Mouse (Mus musculus) adipocyte (in vitro differentiated cells): ENCODE data around the gene Itpr2.

ENCODE experiments used
- DNase-seq: peaks from one replicate; pipeline ENCODE4 v3.0.0-alpha.2; 2016; ENCODE audit warnings: low spot score

The Itpr2 gene

DNA sequence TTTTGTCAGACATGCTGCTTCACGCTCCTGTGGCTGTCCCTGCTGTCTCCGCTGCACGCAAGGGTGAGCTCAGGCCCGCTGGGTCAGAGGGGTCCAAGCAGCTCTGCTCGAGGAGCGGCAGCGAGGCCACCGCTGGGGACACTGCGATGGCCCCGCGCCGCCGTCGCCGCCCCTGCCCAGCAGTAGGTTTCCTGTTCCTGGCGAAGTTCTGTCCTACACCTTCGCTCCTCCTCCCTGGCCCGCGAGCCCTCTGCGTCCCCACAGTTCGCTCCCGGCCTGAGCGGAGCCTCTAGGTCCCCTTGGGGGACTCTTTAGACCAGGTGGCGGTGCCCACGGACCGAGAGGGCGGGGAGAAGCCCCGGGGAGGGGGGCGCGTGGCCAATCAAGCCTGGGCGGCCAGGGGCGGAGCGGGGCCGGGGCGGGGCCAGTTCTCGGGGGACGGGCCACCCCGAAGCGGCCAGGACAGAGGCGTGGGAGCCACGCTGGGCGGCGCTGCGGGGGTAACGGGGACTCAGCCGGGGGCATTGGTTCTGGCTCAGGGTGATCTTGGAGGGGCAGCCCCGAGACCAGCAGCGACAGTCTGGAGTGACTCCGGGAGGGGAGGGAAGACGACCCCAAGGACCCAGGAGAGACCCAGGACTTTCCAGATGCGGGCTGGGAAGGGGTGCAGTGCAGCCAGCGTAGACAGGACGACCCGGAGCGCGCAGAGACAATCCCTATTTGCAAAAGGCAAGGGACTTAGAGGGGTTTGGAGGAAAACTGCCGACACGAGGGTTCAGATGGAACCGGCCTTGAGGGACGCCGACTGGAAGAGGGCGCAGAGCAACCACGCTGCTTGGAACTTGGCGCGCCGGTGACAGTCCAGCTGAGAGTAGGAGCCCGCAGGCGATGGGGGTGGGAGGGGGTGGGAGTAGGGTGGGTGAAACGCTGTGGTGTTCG, at the start of gene Itpr2:
Gene Itpr2, minus strand, starts transcription at position 358 of the 939 bp plus-strand sequence.
- DNase-seq = peak; percentile 71

DNA sequence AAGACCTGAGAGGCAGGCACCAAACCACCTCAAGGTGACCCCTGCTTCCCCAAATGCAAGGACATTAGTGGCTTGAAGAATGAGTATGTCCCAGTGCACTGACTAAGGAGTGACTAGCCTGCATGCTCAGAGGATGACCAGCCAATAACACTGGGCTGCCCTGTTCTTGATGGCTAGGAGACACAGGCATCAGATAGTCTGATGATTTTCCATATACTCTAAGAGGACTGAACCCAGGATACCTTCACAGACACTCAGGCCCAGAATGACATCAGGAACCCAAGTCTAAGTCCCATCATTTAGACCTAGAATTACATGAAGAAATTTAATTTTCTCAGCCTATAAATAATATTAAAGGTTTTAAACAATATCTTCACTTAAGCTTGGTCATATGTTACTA, 49.3 kb upstream of the Itpr2 start:
- no peak for DNase-seq

DNA sequence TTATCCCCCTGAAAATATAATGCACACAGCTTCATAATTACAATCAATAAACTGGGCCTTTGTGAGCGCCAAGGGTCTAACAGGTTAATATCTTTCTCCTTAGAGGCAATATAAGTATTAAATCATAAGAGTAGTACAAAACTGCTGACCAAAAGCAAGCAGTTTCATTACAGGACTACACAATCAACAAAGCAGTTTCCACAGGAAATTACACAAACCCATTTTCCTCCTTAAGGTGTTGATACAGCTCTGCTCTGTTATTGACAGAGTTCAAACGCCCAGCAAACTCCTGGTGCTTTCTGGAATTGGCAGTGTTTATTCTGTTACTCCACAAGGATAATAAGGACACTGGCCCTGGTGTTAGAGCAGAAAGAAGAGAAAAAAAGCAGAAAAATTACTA, 48.4 kb upstream of the Itpr2 start:
- DNase-seq = no peak

DNA sequence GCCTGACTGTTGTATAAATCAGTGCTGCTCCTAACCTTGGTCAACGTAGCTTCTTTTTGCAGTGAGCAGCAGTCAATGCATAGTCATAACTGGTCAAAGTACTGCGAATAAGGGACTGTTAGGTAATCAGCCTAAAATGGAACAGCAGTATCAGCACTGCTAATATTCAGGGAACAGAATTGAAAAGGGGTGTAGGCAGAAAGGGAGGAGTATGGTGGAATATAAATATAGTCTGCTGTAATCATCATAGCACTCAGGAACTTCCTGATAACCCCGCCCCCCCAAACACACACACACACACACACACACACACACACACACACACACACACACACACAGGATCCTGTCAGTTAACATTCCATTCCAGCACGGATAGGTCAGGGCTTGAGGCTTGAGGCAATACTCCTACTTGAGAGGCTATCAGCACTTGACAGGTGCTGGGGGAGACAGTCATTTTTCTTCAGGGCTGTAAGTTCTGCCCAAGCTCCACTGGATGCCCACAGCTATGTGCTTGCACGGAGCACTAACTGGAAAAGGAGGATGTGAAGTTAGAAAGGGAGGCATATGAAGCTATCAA, 43.4 kb upstream of the Itpr2 start:
- no peak for DNase-seq

DNA sequence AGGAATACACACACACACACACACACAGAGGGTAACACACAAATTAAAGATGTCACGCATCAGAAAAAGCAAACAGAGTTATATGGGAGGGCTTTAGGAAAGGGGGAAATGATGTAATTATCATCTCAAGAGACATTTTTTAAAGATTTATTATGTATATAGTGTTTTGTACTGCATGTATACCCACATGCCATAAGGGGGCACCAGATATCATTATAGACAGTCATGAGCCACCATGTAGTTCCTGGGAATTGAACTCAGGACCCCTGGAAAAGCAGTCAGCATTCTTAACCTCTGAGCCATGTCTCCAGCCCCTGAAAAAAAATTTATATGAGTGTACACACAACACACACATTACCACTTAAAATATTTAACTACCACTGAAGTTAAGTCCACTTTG, 42.6 kb upstream of the Itpr2 start:
- no peak for DNase-seq

DNA sequence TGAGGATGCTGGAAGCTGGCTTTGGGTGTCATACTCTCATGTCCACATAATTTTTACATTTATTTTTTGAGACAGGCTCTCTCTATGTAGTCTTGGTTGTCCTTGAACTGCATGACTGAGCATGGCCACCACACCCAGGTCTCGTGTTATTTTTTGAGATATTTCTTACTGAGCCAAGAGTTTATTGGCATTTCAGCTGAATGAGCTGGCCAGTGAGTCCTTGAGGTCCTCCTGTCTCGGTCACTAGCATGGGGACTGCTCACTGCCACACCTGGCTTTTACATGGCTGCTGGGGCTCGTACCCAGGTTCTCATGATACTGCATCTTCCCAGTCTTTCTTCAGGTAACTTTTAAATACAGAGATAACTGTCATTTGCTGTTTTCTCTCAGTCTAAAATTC, 38.4 kb upstream of the Itpr2 start:
- no peak for DNase-seq

DNA sequence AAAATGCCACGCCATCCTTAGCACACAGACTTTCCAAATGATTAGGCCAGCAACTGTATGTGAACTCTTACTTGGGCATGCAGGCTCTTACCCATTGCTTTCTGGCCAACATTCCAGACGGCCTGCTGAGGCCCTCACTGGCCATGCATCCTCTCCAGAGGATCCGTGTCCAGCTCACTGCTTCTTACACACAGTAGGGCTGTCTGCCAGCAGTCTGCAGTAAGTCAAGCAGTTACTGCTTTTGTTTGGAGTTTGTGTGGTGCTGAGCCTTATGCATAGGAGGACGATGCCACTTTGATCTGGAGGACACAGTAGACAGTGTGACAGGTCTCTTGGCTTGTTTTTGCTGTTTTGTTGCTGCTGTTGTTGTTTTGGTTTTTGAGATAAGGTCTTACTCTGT, 36.6 kb upstream of the Itpr2 start:
- no peak for DNase-seq

DNA sequence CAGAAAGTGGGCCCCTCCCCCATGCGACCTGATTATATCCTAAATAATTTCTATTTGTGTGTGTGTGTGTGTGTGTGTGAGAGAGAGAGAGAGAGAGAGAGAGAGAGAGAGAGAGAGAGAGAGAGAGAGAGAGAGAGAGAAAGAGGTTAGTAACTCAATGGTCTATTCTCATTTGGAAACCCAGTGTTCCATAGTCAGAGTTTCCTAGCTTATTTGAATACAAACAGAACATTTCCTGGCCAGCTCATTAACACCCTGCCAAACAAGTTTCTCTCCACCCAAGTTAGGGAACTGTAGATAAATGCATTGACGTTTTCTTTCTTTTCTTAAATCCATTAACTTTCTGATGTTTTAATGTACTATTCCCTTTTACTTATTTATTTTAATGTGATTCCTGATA, 36.0 kb upstream of the Itpr2 start:
- DNase-seq = no peak

DNA sequence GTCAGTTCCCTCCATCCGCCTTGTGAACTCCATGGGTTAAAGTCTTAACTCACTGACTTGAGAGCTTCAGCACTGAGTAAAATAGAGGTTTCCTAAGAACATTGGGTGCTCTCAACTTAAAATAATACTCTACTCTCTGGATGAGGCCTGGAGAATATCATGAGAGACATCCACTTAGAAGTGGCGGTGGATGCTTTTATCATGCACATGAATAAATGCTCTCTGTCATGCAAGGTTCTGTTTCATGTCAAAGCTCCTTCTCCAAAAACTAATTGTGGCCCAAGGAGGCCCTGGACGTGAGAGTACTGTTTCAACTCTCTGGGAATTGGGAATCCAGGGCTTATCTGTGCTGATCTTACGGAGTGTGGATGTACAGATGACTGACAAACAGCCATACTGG, 35.1 kb upstream of the Itpr2 start:
- no peak for DNase-seq

DNA sequence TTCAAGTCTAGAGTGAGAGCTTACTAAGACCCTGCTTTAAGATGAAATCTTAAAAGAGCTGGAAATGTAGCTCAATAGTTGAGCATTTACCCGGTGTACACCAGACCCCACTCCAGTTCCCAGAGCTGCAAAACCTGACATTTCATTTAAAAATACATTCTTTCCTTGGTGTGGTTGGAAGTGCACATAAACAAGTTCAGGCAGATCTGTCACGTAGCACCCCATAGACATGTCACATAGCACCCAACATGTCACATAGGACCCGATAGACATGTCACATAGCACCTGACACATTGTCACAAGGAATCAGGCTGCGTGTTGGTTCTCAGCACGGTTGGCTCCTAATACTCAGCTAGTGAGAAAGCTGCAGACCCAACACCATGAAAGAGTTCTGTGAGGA, 33.5 kb upstream of the Itpr2 start:
- no peak for DNase-seq

DNA sequence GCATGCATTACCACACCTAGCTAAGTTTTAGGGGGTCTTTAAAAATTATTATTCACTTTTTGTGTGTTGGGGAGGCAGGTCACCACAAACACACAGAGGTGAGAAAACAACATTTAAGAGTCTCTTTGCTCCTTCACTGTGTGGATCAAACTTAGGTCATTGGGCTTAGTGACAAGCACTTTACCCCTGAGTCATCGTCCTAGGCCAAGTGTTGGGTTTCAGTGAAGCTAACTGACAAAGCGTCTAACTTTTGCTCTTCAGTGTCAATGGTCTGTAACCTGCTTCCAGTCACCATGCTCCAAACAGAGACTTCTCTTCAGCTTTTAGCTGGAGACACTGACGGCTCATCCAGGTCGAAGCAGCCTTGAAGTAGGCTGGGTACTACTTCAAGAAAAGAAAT, 31.1 kb upstream of the Itpr2 start:
- DNase-seq = no peak

DNA sequence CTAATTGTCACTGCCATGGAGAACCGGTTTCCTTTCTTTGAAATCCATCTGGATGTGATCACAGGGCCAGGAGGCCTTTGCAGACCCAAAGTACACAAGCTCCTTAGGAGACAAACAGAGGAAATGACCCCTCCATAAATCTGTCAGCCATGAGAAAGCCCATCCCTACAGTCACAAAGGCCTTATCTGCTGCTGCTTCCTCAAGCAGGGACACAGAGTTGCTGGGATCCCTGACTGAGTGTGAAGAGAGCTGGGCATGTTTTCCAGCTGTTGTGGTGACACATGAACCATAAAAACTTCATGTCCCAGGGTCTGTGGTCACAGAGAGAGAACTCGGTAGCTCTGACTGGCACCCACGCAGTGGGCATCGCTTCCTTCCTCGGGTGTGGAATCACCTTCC, 28.7 kb upstream of the Itpr2 start:
- no peak for DNase-seq

DNA sequence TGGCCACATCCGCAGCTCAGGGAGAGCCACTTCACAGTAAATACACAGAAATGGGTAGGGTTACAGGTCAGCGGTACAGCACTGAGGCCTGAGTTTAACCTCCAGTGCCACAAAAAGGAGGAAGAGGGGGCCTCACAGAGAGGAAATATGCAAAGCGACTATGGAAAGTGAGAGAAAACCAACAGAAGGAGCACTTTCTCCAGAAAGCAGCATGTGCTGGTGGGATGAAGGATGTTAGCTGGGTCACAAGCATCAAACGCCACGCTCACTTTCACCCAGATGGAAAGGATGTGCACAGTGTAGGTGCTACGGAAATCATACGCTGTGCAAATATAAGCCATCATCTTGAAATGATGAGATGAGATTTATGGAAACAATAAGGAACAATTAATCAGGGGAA, 28.3 kb upstream of the Itpr2 start:
- no peak for DNase-seq

DNA sequence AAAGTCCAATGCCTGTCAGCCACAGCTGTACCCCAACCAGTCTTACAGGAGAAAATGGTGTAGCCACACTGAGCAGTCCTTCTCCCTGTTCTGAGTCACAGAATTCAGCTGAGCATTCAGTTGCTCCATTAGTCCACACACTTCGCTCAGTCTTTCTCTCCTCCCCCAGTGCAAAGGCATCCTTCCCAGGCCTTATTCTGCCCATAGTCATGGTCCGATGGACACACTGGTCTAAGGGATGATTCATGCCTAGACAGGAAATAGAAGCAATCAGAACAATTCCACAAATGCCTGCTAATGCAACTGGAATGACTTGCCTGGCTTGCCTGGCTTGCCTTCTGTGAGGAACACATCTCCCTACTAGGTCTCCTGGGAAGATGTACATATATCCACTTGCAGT, 25.5 kb upstream of the Itpr2 start:
- no peak for DNase-seq

DNA sequence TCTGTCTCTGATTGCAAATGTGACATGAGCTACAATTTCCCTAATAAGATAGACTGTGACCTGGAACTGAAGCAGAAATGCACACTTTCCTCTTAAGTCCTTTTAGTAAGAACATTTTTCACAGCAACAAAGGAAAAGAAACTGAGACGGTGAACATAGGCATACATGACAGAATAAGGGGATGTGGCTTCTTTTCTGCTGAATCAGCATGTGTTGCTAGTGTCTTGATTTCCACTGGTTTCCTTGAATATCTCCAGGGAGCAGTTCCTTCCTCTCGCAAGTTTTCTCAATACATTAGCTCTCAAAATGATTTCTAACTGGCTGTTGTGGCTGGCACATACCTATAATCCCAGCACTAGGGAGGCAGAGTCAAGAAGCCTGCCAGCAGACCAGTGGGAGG, 23.5 kb upstream of the Itpr2 start:
- DNase-seq = no peak

DNA sequence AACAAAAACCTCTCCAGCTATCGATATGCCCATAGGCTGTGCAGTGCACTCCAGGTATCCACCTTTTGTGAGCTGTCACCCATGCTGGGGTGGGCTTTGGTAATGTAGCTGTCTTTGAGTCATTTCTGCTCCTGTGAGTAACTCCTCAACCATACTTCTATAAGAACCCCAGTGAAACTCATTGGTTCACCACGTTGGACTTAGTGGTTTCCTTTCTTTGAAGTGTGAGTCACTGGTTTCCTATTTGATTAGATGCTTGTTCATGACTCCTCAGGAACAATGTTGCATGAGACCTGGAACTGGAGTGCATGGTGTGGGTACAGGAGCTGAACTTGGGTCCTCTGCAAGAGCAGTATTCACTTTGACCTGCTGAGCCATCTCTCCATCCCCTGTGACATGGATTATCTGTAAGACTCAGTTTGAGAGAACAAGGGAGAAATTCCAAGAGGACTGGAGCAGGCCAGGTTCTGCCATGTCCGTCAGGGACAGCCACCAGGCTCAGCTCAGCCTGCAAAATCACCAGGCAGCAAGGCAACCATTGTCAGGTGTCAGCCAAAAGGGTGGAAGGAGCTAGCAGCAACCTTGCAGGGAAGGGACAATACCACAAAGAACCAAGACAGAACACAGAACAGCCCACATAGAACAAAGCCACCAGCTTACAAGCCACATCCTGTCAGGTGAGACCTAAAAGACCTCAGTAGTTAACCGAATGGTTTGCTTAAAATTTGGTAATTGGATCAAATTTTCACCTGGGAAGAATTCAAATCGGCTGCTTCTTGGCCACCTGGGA, 19.6 kb upstream of the Itpr2 start:
- DNase-seq = no peak

DNA sequence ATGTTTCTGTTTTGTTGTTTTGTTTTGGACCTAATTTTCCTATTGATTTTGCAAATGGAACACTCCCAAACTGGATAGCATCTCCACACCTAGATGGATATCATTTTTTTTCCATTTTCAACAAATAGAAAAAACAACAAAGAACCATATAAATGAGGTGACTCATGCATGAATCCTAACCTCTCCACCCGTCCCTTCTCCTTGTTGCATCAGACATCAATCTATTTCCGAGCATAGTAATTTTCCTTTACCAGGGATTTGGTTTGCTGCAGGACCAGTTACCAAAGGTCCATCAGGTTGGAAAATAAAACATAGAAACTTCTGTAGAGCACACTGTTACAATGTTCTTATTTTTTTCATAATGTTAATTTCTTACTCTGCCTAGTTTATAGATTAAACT, 17.0 kb upstream of the Itpr2 start:
- no peak for DNase-seq

DNA sequence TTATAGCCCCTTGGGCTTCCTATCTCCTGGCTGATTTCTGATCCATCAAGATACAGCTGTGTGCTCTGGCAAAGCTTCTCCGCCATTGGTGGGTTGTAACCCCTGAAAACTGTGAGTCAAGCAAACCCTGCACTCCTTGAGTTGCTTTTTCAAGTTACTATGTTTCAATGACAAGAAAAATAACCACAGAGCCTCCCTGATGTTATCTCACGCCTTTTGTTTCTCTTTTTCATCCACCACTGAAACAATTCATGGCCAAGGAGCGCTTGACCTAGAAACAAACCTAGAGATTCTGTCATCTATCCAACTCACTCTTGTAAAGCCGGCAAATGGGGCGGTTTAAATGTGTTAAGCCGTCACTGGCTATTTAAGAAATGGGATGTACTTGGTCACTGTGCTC, 13.9 kb upstream of the Itpr2 start:
- no peak for DNase-seq

DNA sequence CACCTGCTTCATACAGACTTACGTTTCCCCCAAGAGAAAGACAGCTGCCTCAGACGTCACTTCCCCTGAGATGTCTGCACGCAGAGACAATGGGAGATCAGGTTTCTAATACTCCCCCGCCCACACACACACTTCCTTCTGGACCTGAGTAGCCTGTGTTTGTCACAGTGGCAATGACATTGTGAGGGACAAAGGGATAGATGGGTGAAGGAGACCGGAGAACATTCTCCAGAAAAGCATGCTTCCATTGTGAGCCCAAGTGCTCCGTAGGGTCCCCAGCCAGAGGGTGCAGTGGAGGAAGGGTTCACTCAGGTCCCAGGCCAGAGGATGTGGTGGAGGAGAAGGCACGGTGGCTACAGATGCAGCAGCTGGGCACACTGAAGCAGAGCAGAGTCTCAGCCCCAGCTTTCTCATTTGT, 12.5 kb upstream of the Itpr2 start:
- DNase-seq = no peak

DNA sequence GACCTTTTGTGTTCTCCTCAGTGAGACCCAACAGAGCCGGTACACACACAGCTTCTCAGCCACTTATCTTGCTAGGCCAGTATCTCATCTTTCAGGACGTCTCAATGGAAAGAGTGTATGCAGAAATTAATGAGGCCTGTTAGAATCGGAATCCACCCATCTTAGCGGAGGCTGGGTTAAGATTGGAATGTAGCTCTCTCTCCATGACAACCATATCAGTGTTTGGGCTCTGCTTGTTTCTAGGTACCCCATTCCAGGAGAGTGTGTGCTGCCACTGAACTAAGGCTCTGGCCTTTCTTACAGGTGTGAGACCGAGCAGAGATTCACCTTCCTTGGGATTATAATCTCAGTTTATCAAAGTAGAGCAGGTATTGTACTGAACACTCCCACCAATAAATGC, 11.9 kb upstream of the Itpr2 start:
- no peak for DNase-seq

DNA sequence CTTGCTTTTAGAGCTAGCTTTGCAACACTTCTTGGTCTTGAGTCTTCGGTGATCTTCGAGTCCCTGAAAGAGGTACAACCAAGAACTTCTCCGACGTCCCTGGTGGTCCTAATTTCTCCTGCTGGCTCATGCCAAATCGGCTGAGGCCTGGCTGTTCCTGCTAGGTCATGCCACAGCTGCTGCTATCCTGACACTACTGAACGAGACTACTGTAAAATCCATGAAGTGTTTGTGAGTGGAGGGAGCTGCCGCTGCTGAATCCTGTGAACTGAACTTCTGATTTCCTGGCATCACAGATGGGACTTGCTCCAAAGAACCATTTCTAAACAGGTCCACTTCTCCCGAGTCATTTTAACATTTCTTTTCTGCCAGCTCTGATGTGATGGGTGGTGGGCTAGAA, 11.4 kb upstream of the Itpr2 start:
- no peak for DNase-seq

DNA sequence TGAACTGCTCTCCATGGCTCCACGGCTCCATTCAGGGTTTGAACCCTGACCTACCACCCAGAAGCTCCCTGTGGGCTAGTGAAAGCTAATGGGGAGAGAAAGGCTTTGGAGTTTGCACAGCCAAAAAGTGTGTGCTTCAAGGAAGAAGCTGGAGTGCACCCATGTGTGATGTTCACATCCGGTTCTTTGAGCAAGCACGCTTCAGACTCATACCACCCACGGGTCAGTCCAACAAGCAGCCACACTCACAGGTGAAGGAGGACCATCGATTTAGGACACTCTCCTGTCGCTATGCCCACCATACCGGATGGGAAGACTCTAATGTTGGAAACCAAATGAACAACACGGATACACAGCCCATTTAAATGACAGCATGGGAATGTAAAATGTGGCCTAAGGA, 9.5 kb upstream of the Itpr2 start:
- no peak for DNase-seq

DNA sequence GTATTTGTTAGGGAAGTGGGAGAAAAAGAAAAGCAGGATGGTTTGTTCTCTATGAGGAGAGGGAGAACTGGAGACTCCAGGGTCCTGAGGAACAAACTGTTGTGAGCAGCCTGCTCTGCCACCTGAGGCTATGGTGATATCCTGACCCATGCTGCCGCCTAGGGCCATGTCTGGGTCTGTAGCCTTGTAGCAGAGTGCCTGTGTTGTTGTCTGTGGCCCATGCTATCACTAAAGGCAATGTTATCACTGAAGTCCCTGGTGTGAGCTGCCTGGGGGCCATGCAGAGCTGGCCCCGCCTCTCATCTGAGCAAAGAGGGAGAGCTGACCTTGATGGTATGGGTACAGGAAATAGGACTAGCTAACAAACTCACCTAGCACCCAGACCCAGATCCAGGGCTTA, 7.9 kb upstream of the Itpr2 start:
- no peak for DNase-seq
